Mouse (Mus musculus): Measurements from ENCODE around the gene Kncn. TPM values are rescaled to one million over a fixed set of nuclear protein-coding genes. Genes with fewer than 3 reads are reported as not detected.

Gene Kncn
- polyA plus RNA-seq, 1 experiment from 2014 or later, result not detected

DNA sequence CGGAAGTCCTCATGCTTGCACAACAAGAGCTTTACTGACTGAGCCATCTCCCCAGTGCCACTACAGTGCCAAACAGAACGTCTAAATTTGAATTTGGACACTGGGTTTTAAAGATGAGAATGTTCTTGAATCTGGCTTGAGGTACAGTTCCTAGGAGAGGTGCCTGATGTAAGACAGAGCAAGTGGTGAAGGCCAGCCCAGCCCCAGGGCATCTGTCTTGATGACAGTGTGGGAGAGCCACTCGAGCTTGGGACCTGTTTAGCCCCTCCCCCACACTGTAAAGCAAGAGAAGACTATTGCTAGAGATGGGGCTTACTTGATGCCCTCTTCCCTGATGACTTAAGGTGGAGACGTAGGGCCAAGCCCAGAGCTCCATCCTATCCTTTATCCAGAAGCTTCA lies 2.0 kb upstream of the Kncn start:
- 49% methylated on average over 4 of the region's 4 CpGs for WGBS (ENCODE audit: insufficient replicate concordance)
- Histone ChIP-seq H3K4me2 (no peak overlapping the region), H3K4me3 (ENCODE audit: low read depth, low read length) (no peak overlapping the region)

DNA sequence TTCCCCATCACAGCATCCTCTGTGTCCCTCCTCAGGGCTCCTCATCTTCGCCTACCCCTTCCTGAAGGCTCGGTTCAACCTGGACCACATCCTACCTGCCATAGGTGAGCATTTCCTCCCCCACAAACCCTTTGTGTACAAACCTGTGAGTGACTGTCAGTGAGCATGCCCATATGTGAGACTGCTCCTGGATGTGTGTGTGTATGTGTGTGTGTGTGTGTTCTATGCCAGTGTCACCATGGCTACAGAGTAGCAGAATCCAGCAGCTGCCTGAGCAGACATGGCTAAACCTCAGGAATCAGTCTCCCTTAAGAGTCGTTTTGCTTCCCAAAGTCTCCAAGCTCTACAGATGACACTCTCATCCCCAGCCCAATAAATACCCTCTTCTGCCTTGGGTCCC lies 1.6 kb downstream of the Kncn start:
- Histone ChIP-seq H3K4me1 (ENCODE audit: control insufficient read depth, insufficient read depth, low read length) (peaks cover 4% of the 10 kb centered on the region; the same call in 1 of the 2 replicates), H3K36me3 (ENCODE audit: control insufficient read depth, insufficient read depth, low read length) (no peaks in the 10 kb centered on the region), H3K27ac (ENCODE audit: low read depth, low read length) (no peak overlapping the region), H3K4me3 (ENCODE audit: low read depth, low read length) (no peak overlapping the region), H3K9me3 (replicated peaks; ENCODE audit: control insufficient read depth, low read length) (no peaks in the 10 kb centered on the region), H3K4me2 (no peak overlapping the region), H3K9ac (ENCODE audit: low read depth, low read length) (no peak overlapping the region), H3K27me3 (ENCODE audit: control insufficient read depth, insufficient read depth, low read length) (peaks cover 30% of the 10 kb centered on the region)
- ATAC-seq (replicated peaks; ENCODE audit: insufficient number of reproducible peaks, low FRiP score, low TSS enrichment), result no peak
- 63% methylated on average over 3 of the region's 3 CpGs for WGBS (ENCODE audit: insufficient replicate concordance)

More for the DNA sequence above, 2.0 kb upstream of the Kncn start:
- no peak overlapping the region for H3K9ac ChIP-seq (ENCODE audit: low read depth, low read length)
- H3K36me3 ChIP-seq (ENCODE audit: control insufficient read depth, insufficient read depth, low read length), result no peaks in the 10 kb centered on the region
- no peaks in the 10 kb centered on the region; the same call in 1 of the 2 replicates for H3K27me3 ChIP-seq (ENCODE audit: control insufficient read depth, insufficient read depth, low read length)
- no peak for ATAC-seq (replicated peaks; ENCODE audit: insufficient number of reproducible peaks, low FRiP score, low TSS enrichment)
- no peak overlapping the region for H3K27ac ChIP-seq (ENCODE audit: low read depth, low read length)
- peaks cover 9% of the 10 kb centered on the region for H3K4me1 ChIP-seq (ENCODE audit: control insufficient read depth, insufficient read depth, low read length)
- H3K9me3 ChIP-seq (replicated peaks; ENCODE audit: control insufficient read depth, low read length), result no peaks in the 10 kb centered on the region

DNA sequence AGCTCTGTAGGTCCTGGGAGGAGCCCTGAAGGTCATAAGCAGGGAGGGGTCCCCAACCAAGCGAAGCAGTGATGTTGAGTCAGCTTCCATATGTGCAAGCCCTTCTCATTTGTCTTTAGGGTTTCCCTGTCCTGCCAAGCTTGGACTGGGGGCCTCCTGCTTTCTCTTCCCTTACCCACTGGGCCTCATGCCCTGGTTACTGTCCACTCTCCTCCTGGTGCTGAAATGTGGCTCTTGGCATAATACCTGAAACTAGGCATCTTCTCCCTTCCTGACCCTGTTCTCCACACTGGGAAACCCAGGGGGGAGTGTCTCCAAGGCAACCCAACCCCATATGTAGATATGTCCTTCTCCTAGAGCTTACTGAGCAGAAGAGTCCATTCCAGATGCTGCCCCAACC lies 2.7 kb downstream of the Kncn start:
- WGBS (ENCODE audit: insufficient replicate concordance), result 44% methylated on average over 1 of the region's 1 CpGs
- ATAC-seq (replicated peaks; ENCODE audit: insufficient number of reproducible peaks, low FRiP score, low TSS enrichment), result no peak
- H3K27me3 ChIP-seq (ENCODE audit: control insufficient read depth, insufficient read depth, low read length), result peaks cover 40% of the 10 kb centered on the region

DNA sequence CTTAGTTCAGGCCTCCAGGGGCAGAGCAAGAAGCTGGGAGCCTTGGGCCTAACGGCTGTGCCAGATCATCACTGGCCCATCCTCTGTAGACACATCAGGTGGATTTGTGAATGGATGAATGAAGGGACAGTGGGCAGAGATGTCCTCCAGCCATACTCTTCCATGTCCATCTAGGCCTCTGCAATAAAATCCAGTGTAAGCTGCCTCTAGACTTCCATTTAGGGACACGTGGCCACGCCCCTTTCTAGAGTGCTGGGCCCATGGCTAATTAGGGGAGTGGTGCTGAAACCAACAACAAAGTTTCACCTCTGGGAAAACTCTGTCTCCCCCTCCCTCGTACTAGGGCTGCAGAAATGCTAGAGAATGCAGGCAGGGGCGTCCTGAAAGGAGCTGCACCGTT lies 5.9 kb downstream of the Kncn start:
- Histone ChIP-seq H3K36me3 (ENCODE audit: control insufficient read depth, insufficient read depth, low read length) (no peaks in the 10 kb centered on the region), H3K9me3 (replicated peaks; ENCODE audit: control insufficient read depth, low read length) (no peaks in the 10 kb centered on the region), H3K4me2 (peak overlapping the region; percentile 66), H3K27ac (ENCODE audit: low read depth, low read length) (no peak overlapping the region), H3K9ac (ENCODE audit: low read depth, low read length) (no peak overlapping the region), H3K27me3 (ENCODE audit: control insufficient read depth, insufficient read depth, low read length) (peaks cover 52% of the 10 kb centered on the region), H3K4me1 (ENCODE audit: control insufficient read depth, insufficient read depth, low read length) (peaks cover 4% of the 10 kb centered on the region; the same call in 1 of the 2 replicates), H3K4me3 (ENCODE audit: low read depth, low read length) (peak overlapping the region; percentile 38)
- no peak; the same call in 1 of the 2 replicates for ATAC-seq (replicated peaks; ENCODE audit: insufficient number of reproducible peaks, low FRiP score, low TSS enrichment)
- WGBS (ENCODE audit: insufficient replicate concordance), result 15% methylated on average over 6 of the region's 6 CpGs

More for the DNA sequence above, 2.7 kb downstream of the Kncn start:
- no peak overlapping the region for H3K27ac ChIP-seq (ENCODE audit: low read depth, low read length)
- no peaks in the 10 kb centered on the region for H3K36me3 ChIP-seq (ENCODE audit: control insufficient read depth, insufficient read depth, low read length)
- peaks cover 4% of the 10 kb centered on the region; the same call in 1 of the 2 replicates for H3K4me1 ChIP-seq (ENCODE audit: control insufficient read depth, insufficient read depth, low read length)
- H3K4me3 ChIP-seq (ENCODE audit: low read depth, low read length), result no peak overlapping the region
- no peak overlapping the region for H3K9ac ChIP-seq (ENCODE audit: low read depth, low read length)
- H3K9me3 ChIP-seq (replicated peaks; ENCODE audit: control insufficient read depth, low read length), result no peaks in the 10 kb centered on the region
- no peak overlapping the region for H3K4me2 ChIP-seq

DNA sequence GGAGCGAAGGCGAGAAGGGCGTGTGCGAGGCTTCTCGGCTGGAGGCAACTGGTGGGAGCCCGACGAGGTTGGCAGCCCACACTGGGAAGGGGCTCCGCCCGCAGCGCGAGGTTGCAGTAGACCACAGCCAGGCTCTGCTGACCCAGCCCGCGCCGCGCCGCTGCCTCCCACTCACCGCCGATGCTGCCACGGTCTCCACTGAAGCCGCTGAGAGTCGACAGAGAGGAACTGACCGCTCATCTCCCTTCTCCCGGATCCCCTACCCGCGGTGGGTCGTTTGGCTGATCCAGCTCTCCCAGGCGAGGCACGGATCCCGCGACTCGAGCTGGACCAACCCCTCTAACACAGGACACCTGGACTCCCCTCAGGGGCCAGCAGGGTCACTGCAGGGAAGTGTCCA lies 6.4 kb downstream of the Kncn start, which contains the start of gene 6430628N08Rik:
Gene 6430628N08Rik (plus strand): TSS at position 113 of the 400 bp plus-strand sequence.
- no peak within 1 kb of the TSS for H3K27ac ChIP-seq (ENCODE audit: low read depth, low read length)
- H3K9ac ChIP-seq (ENCODE audit: low read depth, low read length), result no peak within 1 kb of the TSS
- no peaks in the 10 kb centered on the region for H3K36me3 ChIP-seq (ENCODE audit: control insufficient read depth, insufficient read depth, low read length)
- peaks cover 54% of the 10 kb centered on the region for H3K27me3 ChIP-seq (ENCODE audit: control insufficient read depth, insufficient read depth, low read length)
- H3K4me3 ChIP-seq (ENCODE audit: low read depth, low read length), result peak within 1 kb of the TSS; percentile 38
- under 1% methylated on average over 31 of the region's 31 CpGs for WGBS (ENCODE audit: insufficient replicate concordance)
- no peaks in the 10 kb centered on the region for H3K9me3 ChIP-seq (replicated peaks; ENCODE audit: control insufficient read depth, low read length)
- peaks cover 4% of the 10 kb centered on the region; the same call in 1 of the 2 replicates for H3K4me1 ChIP-seq (ENCODE audit: control insufficient read depth, insufficient read depth, low read length)
- ATAC-seq (replicated peaks; ENCODE audit: insufficient number of reproducible peaks, low FRiP score, low TSS enrichment), result no peak
- peak within 1 kb of the TSS; percentile 66 for H3K4me2 ChIP-seq

DNA sequence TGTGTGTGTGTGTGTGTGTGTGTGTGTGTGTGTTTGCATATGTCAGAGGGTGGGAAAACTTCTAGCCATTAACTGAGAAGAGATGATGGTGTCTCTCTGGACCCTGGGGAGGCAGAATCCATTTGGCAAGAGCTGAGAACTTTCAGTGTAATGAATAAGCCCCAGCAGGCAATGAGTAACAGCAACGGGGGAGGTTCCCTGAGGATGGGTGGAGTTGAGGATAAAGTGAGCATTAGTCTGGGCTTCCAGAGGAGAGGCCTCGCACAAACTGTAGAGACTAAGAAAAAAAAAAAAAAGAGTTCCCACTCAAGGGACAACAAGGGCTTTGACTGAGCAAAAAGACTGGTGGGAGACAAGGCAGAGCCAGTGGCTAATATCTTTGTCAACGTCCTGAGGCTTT lies 10.1 kb downstream of the Kncn start:
- Histone ChIP-seq H3K27ac (ENCODE audit: low read depth, low read length) (no peak overlapping the region), H3K9me3 (replicated peaks; ENCODE audit: control insufficient read depth, low read length) (no peaks in the 10 kb centered on the region), H3K4me1 (ENCODE audit: control insufficient read depth, insufficient read depth, low read length) (peaks cover 7% of the 10 kb centered on the region), H3K9ac (ENCODE audit: low read depth, low read length) (no peak overlapping the region), H3K4me3 (ENCODE audit: low read depth, low read length) (no peak overlapping the region), H3K36me3 (ENCODE audit: control insufficient read depth, insufficient read depth, low read length) (no peaks in the 10 kb centered on the region), H3K4me2 (no peak overlapping the region), H3K27me3 (ENCODE audit: control insufficient read depth, insufficient read depth, low read length) (peaks cover 75% of the 10 kb centered on the region)
- WGBS (ENCODE audit: insufficient replicate concordance), result 10% methylated on average over 3 of the region's 3 CpGs
- ATAC-seq (replicated peaks; ENCODE audit: insufficient number of reproducible peaks, low FRiP score, low TSS enrichment), result no peak

DNA sequence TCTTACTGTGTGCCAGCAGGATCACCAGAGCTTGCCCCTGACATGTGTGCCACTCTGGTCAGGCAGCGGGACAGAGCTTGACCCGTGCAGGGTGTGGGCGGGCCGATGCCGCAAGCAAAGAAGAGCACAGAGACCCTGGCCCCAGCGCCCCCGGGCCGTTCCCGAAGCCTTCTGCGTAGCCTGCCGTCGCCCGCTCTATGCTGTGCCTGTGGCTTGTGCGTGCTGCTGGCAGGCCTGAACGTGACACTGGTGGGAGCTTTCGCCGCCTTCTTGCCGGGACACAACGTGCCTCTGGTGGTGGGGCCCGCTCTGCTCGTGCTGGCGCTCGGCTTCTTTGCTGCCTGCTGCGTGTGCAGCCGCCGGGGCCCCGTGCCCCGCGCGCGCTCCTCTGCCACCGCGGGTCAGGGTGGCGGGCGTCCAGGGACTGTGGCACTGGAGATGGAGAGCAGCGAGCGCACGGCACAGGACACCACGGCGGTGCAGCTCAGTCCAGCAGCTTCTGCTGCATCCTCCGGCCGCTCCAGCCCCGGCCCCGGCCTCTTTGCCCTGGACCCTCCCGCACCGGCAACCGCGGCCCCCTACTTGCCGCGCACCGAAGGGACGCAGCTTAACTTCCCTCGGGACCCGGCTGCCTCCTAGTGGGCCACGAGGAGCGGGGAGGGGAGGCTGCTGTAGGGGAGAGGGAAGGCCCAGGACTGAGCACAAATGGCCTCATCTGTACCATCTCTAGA lies 13.9 kb downstream of the Kncn start:
- peaks cover 3% of the 10 kb centered on the region; the same call in 1 of the 2 replicates for H3K4me1 ChIP-seq (ENCODE audit: control insufficient read depth, insufficient read depth, low read length)
- under 1% methylated on average over 56 of the region's 56 CpGs for WGBS (ENCODE audit: insufficient replicate concordance)
- no peak overlapping the region for H3K27ac ChIP-seq (ENCODE audit: low read depth, low read length)
- peak overlapping the region; percentile 87 for H3K4me2 ChIP-seq
- H3K36me3 ChIP-seq (ENCODE audit: control insufficient read depth, insufficient read depth, low read length), result no peaks in the 10 kb centered on the region
- peak overlapping the region; percentile 51 for H3K4me3 ChIP-seq (ENCODE audit: low read depth, low read length)
- 0 out of 2 replicates have a peak overlapping the region, but pooled peaks have one; percentile 1 for H3K9ac ChIP-seq (ENCODE audit: low read depth, low read length)
- no peaks in the 10 kb centered on the region for H3K9me3 ChIP-seq (replicated peaks; ENCODE audit: control insufficient read depth, low read length)
- peaks cover 76% of the 10 kb centered on the region for H3K27me3 ChIP-seq (ENCODE audit: control insufficient read depth, insufficient read depth, low read length)
- 0 out of 2 replicates have a peak, but pooled peaks have one; percentile 44 for ATAC-seq (replicated peaks; ENCODE audit: insufficient number of reproducible peaks, low FRiP score, low TSS enrichment)

DNA sequence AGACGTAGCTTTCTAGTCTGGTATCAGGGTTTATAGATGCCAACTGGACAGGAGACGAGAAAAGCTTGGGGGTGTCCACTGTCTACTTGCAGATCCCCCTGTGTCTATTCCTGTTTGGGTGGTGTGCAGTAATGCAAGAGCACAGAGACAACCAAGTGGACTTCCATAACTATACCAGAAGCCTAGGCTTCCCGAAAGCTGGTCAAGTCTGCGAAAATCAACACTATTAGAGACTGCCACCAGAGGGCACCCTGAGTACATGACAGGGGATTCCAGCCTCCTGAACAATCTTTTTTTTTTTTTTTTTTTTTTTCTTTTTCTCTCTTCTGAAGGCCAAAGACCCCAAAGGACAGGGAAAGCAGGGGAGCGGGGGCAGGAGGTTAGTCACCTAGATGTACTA lies 18.6 kb downstream of the Kncn start:
- ATAC-seq (replicated peaks; ENCODE audit: insufficient number of reproducible peaks, low FRiP score, low TSS enrichment), result no peak
- H3K9ac ChIP-seq (ENCODE audit: low read depth, low read length), result no peak overlapping the region
- WGBS (ENCODE audit: insufficient replicate concordance), result 17% methylated on average over 5 of the region's 5 CpGs
- no peak overlapping the region for H3K4me3 ChIP-seq (ENCODE audit: low read depth, low read length)
- no peak overlapping the region for H3K27ac ChIP-seq (ENCODE audit: low read depth, low read length)
- H3K9me3 ChIP-seq (replicated peaks; ENCODE audit: control insufficient read depth, low read length), result no peaks in the 10 kb centered on the region
- no peaks in the 10 kb centered on the region for H3K36me3 ChIP-seq (ENCODE audit: control insufficient read depth, insufficient read depth, low read length)
- peaks cover 90% of the 10 kb centered on the region for H3K27me3 ChIP-seq (ENCODE audit: control insufficient read depth, insufficient read depth, low read length)
- peaks cover 3% of the 10 kb centered on the region; the same call in 1 of the 2 replicates for H3K4me1 ChIP-seq (ENCODE audit: control insufficient read depth, insufficient read depth, low read length)
- H3K4me2 ChIP-seq, result no peak overlapping the region
